Mouse (Mus musculus): ENCODE results near the gene Serpina3c. TPM values are rescaled to one million over a fixed set of nuclear protein-coding genes. Genes with fewer than 3 reads are reported as not detected.

Gene Serpina3c
- 0.16 and 0.20 TPM in 2 replicates for polyA plus RNA-seq (2021; fragmentation: Nextera tagmentation)
- long read RNA-seq, experiment 1 = 0 reads
- long read RNA-seq, experiment 2, partial matches to known transcripts = 2 of 4 reads
- long read RNA-seq, experiment 2, other reads (novel, unspliced or antisense) = 0 of 4 reads

GRCm38 (mm10) chr12:104153656-104154055 is at the start of gene Serpina3c:
Serpina3c (minus strand) TSS chr12:104153870.

GRCm38 (mm10) chr12:104127696-104128095 is 26.0 kb downstream of the Serpina3c start, which contains the start of gene Serpina3b:
Serpina3b (plus strand) TSS chr12:104127996.

GRCm38 (mm10) chr12:104112333-104112732 is 41.3 kb downstream of the Serpina3c start, which contains the start of gene Serpina3a:
Serpina3a (plus strand) TSS chr12:104112724.

GRCm38 (mm10) chr12:104100768-104101167 is 52.9 kb downstream of the Serpina3c start, which contains the start of gene Serpina5:
Serpina5 (plus strand) TSS chr12:104101113.

Other genes starting within 250 kb of the Serpina3c start
- not detected in 2 replicates for gene Serpina1c, start 249.0 kb downstream of the Serpina3c start, polyA plus RNA-seq (2021; fragmentation: Nextera tagmentation)
- gene Serpina1e, start 194.9 kb downstream of the Serpina3c start, polyA plus RNA-seq (2021; fragmentation: Nextera tagmentation) = not detected in 2 replicates
- gene Serpina11, start 163.9 kb downstream of the Serpina3c start, polyA plus RNA-seq (2021; fragmentation: Nextera tagmentation) = not detected in 2 replicates
- 0.04 and 0.73 TPM in 2 replicates for gene Serpina9, start 140.1 kb downstream of the Serpina3c start, polyA plus RNA-seq (2021; fragmentation: Nextera tagmentation)
- 0.05 and 0.06 TPM in 2 replicates for gene Serpina12, start 109.4 kb downstream of the Serpina3c start, polyA plus RNA-seq (2021; fragmentation: Nextera tagmentation)
- gene Serpina5, start 52.8 kb downstream of the Serpina3c start, polyA plus RNA-seq (2021; fragmentation: Nextera tagmentation) = not detected in 2 replicates
- gene Serpina3a, start 41.1 kb downstream of the Serpina3c start, polyA plus RNA-seq (2021; fragmentation: Nextera tagmentation) = not detected in 2 replicates
- not detected in 2 replicates for gene Serpina3b, start 25.9 kb downstream of the Serpina3c start, polyA plus RNA-seq (2021; fragmentation: Nextera tagmentation)
- not detected in 2 replicates for gene Serpina3f, start 60.7 kb upstream of the Serpina3c start, polyA plus RNA-seq (2021; fragmentation: Nextera tagmentation)
- gene Serpina3g, start 82.4 kb upstream of the Serpina3c start, polyA plus RNA-seq (2021; fragmentation: Nextera tagmentation) = 1.2 and 1.6 TPM in 2 replicates
- 0.06 TPM in 1 of 2 replicates, not detected in the other for gene Serpina3i, start 109.3 kb upstream of the Serpina3c start, polyA plus RNA-seq (2021; fragmentation: Nextera tagmentation)
- not detected in 2 replicates for gene Serpina3j, start 160.7 kb upstream of the Serpina3c start, polyA plus RNA-seq (2021; fragmentation: Nextera tagmentation)
- not detected in 2 replicates for gene Serpina3k, start 184.6 kb upstream of the Serpina3c start, polyA plus RNA-seq (2021; fragmentation: Nextera tagmentation)
- 0.14 TPM in 1 of 2 replicates, not detected in the other for gene Serpina3m, start 184.6 kb upstream of the Serpina3c start, polyA plus RNA-seq (2021; fragmentation: Nextera tagmentation)

Measured in layer of hippocampus, adult 6 months (tissue).